Mouse (Mus musculus): Measurements from ENCODE around the gene Gm7361. TPM values are rescaled to one million over a fixed set of nuclear protein-coding genes. Genes with fewer than 3 reads are reported as not detected.
"Not testable (repeated sequence)": the region's sequence is repeated elsewhere in the genome, so short reads cannot be mapped to it uniquely, and the experiment has no call there.

Gm7361 gene
- not detected in 2 replicates for total RNA-seq (2015)
- total RNA-seq (2017): not detected in 2 replicates

GRCm38 (mm10) chr5:26257391-26257790 lies at the start of gene Gm7361:
TSS of gene Gm7361 (plus strand) at chr5:26257691.
- not testable (repeated sequence) for ATAC-seq (ENCODE audit: poor library complexity, severe bottlenecking)

GRCm38 (mm10) chr5:26211030-26211429 lies 46.5 kb upstream of the Gm7361 start:
- ATAC-seq (ENCODE audit: poor library complexity, severe bottlenecking): no peak

- no peak for ATAC-seq (ENCODE audit: poor library complexity, severe bottlenecking)
Measured at GRCm38 (mm10) chr5:26222076-26222475, 35.4 kb upstream of the Gm7361 start.

- not testable (repeated sequence) for ATAC-seq (ENCODE audit: poor library complexity, severe bottlenecking)
Measured at GRCm38 (mm10) chr5:26266656-26267055, 9.2 kb downstream of the Gm7361 start.

GRCm38 (mm10) chr5:26280361-26280760 lies 22.9 kb downstream of the Gm7361 start:
- ATAC-seq (ENCODE audit: poor library complexity, severe bottlenecking): no peak

- no peak for ATAC-seq (ENCODE audit: poor library complexity, severe bottlenecking)
Measured at GRCm38 (mm10) chr5:26281717-26282116, 24.2 kb downstream of the Gm7361 start.

- ATAC-seq (ENCODE audit: poor library complexity, severe bottlenecking): no peak
Measured at GRCm38 (mm10) chr5:26282282-26282681, 24.8 kb downstream of the Gm7361 start.

GRCm38 (mm10) chr5:26283399-26283798 lies 25.9 kb downstream of the Gm7361 start:
- ATAC-seq (ENCODE audit: poor library complexity, severe bottlenecking): no peak

- no peak for ATAC-seq (ENCODE audit: poor library complexity, severe bottlenecking)
Measured at GRCm38 (mm10) chr5:26291621-26292020, 34.1 kb downstream of the Gm7361 start.

GRCm38 (mm10) chr5:26293258-26293657 lies 35.8 kb downstream of the Gm7361 start:
- no peak for ATAC-seq (ENCODE audit: poor library complexity, severe bottlenecking)

Other genes with a start within 250 kb of the Gm7361 start
- gene Gm5862, start 234.8 kb upstream of the Gm7361 start, total RNA-seq (2015): not detected in 2 replicates
- not detected in 2 replicates for gene Gm5862, start 234.8 kb upstream of the Gm7361 start, total RNA-seq (2017)
- 0.27 TPM in 1 of 2 replicates, not detected in the other for gene Speer4a, start 218.1 kb upstream of the Gm7361 start, total RNA-seq (2015)
- gene Speer4a, start 218.1 kb upstream of the Gm7361 start, total RNA-seq (2017): not detected in 2 replicates
- gene Gm7347, start 199.1 kb upstream of the Gm7361 start, total RNA-seq (2015): not detected in 2 replicates
- not detected in 2 replicates for gene Gm7347, start 199.1 kb upstream of the Gm7361 start, total RNA-seq (2017)
- not detected in 2 replicates for gene Gm10471, start 168.4 kb upstream of the Gm7361 start, total RNA-seq (2015)
- not detected in 2 replicates for gene Gm10471, start 168.4 kb upstream of the Gm7361 start, total RNA-seq (2017)
- gene 5031410I06Rik, start 152.3 kb upstream of the Gm7361 start, total RNA-seq (2015): not detected in 2 replicates
- not detected in 2 replicates for gene 5031410I06Rik, start 152.3 kb upstream of the Gm7361 start, total RNA-seq (2017)
- gene Gm10220, start 136.3 kb upstream of the Gm7361 start, total RNA-seq (2015): not detected in 2 replicates
- not detected in 2 replicates for gene Gm10220, start 136.3 kb upstream of the Gm7361 start, total RNA-seq (2017)

All from megakaryocyte, adult 5-6 weeks (primary cell).